Mouse (Mus musculus) activated CD4-positive, CD25-positive, alpha-beta regulatory T cell, adult 4 months (primary cell): ENCODE measurements around the gene Cbwd1. TPM values are rescaled to one million over a fixed set of nuclear protein-coding genes. Genes with fewer than 3 reads are reported as not detected.

ENCODE experiments used
- ATAC-seq: one replicate; pipeline ENCODE4 v1.8.0; 2017
- polyA plus RNA-seq, 2 experiments: library from polyadenylated mRNA; unstranded; fragments of 100-300 nt; shearing (Covaris generic); gene quantifications; one replicate each; pipeline ENCODE4 v1.2.1; 2017

Cbwd1 gene
- polyA plus RNA-seq, 2 experiments from 2014 or later, result 17.4 to 22.3 TPM

- ATAC-seq, result no peak
Observed at GRCm38 (mm10) chr19:24972701-24973390, 11.4 kb upstream of the Cbwd1 start.

GRCm38 (mm10) chr19:24971307-24971706 lies 9.9 kb upstream of the Cbwd1 start:
- ATAC-seq, result peak; percentile 99

- ATAC-seq, result no peak
Observed at GRCm38 (mm10) chr19:24966941-24967340, 5.5 kb upstream of the Cbwd1 start.

- ATAC-seq, result no peak
Observed at GRCm38 (mm10) chr19:24966203-24966602, 4.8 kb upstream of the Cbwd1 start.

GRCm38 (mm10) chr19:24958531-24958930 lies 2.9 kb downstream of the Cbwd1 start:
- ATAC-seq, result no peak

GRCm38 (mm10) chr19:24945521-24946262 lies 15.7 kb downstream of the Cbwd1 start:
- ATAC-seq, result no peak

- no peak for ATAC-seq
Observed at GRCm38 (mm10) chr19:24937084-24937483, 24.3 kb downstream of the Cbwd1 start.

GRCm38 (mm10) chr19:24929041-24929440 lies 32.4 kb downstream of the Cbwd1 start:
- ATAC-seq, result no peak

- no peak for ATAC-seq
Observed at GRCm38 (mm10) chr19:24920866-24921265, 40.5 kb downstream of the Cbwd1 start.

GRCm38 (mm10) chr19:24908385-24909155 lies 52.8 kb downstream of the Cbwd1 start:
- no peak for ATAC-seq

GRCm38 (mm10) chr19:24907655-24908054 lies 53.8 kb downstream of the Cbwd1 start:
- no peak for ATAC-seq

GRCm38 (mm10) chr19:24902821-24903220 lies 58.6 kb downstream of the Cbwd1 start:
- no peak for ATAC-seq

GRCm38 (mm10) chr19:24902256-24902655 lies 59.2 kb downstream of the Cbwd1 start:
- no peak for ATAC-seq

GRCm38 (mm10) chr19:24901666-24902065 lies 59.7 kb downstream of the Cbwd1 start:
- no peak for ATAC-seq

- ATAC-seq, result no peak
Observed at GRCm38 (mm10) chr19:24900581-24901220, 60.7 kb downstream of the Cbwd1 start, which contains the start of gene Foxd4. TSS of gene Foxd4 (minus strand) at chr19:24901197.

GRCm38 (mm10) chr19:24899578-24900544 lies 61.5 kb downstream of the Cbwd1 start:
- ATAC-seq, result no peak

- no peak for ATAC-seq
Observed at GRCm38 (mm10) chr19:24898737-24899577, 62.5 kb downstream of the Cbwd1 start.

- ATAC-seq, result no peak
Observed at GRCm38 (mm10) chr19:24897896-24898736, 63.3 kb downstream of the Cbwd1 start.
